Mouse (Mus musculus) stomach, embryonic 16.5 days (tissue): ENCODE data around the gene Tmem217. TPM values are rescaled to one million over a fixed set of nuclear protein-coding genes. Genes with fewer than 3 reads are reported as not detected.
"Not testable (repeated sequence)": the region's sequence is repeated elsewhere in the genome, so short reads cannot be mapped to it uniquely, and the experiment has no call there.

ENCODE experiments used
- ATAC-seq: fragments of 200-750 bp; cut with Nextera tagmentation; 2 replicates; pipeline ENCODE4 v1.8.0; 2017; ENCODE audit warnings: moderate number of reproducible peaks, moderate TSS enrichment; ENCODE audit not compliant: insufficient read depth, low FRiP score
- H3K27ac ChIP-seq: fragments of 300-500 bp; sonication (generic); 2 replicates; pipeline ENCODE4 v1.5.1; 2014; ENCODE audit warnings: low read length
- H3K27me3 ChIP-seq: fragments of 300-500 bp; sonication (generic); 2 replicates; pipeline ENCODE4 v1.6.1; 2014; ENCODE audit warnings: low read length, control low read depth, mixed read lengths; ENCODE audit not compliant: control insufficient read depth, insufficient read depth
- H3K36me3 ChIP-seq: fragments of 300-500 bp; sonication (generic); 2 replicates; pipeline ENCODE4 v1.6.1; 2014; ENCODE audit warnings: low read length; ENCODE audit not compliant: control insufficient read depth, insufficient read depth
- H3K4me1 ChIP-seq: fragments of 300-500 bp; sonication (generic); 2 replicates; pipeline ENCODE4 v1.6.1; 2014; ENCODE audit warnings: low read length, control low read depth, mixed read lengths; ENCODE audit not compliant: control insufficient read depth, insufficient read depth
- H3K4me2 ChIP-seq: fragments of 300-500 bp; sonication (generic); 2 replicates; pipeline ENCODE4 v1.6.1; 2014; ENCODE audit warnings: low read depth, low read length, mixed read lengths
- H3K4me3 ChIP-seq: fragments of 300-500 bp; sonication (generic); replicated peaks from 2 replicates; pipeline ENCODE4 v1.5.1; 2014; ENCODE audit warnings: mild to moderate bottlenecking, low read length
- H3K9ac ChIP-seq: fragments of 300-500 bp; sonication (generic); 2 replicates; pipeline ENCODE4 v1.6.1; 2014; ENCODE audit warnings: low read length
- H3K9me3 ChIP-seq: fragments of 300-500 bp; sonication (generic); replicated peaks from 2 replicates; pipeline ENCODE4 v1.6.1; 2016; ENCODE audit warnings: low read length, control low read depth; ENCODE audit not compliant: control insufficient read depth
- WGBS: fragments of 180-500 bp; shearing (Covaris S2); extraction: QIAGEN DNeasy Blood & Tissue Kit; methylation state at CpG from one replicate; pipeline ENCODE4 v1.1.7; 2014; 5-methylcytosine and 5-hydroxymethylcytosine counted together
- polyA plus RNA-seq: library from polyadenylated mRNA; unstranded; fragments of >200 nt; fragmentation: Nextera tagmentation; extraction: Ambion mirVana; gene quantifications from 2 replicates; pipeline ENCODE4 v1.2.1, GENCODE M21; 2015

The Tmem217 gene
- polyA plus RNA-seq, 1 experiment from 2014 or later = 0.61 TPM

GRCm38 (mm10) chr17:29519731-29520130 is 32.5 kb downstream of the Tmem217 start:
- 74% methylated on average over 8 of the region's 8 CpGs for WGBS

GRCm38 (mm10) chr17:29518665-29519064 is 33.5 kb downstream of the Tmem217 start:
- not testable (repeated sequence) for H3K36me3 ChIP-seq, H3K27ac ChIP-seq, H3K4me1 ChIP-seq, ATAC-seq, H3K4me3 ChIP-seq, H3K27me3 ChIP-seq, H3K9me3 ChIP-seq, H3K9ac ChIP-seq, H3K4me2 ChIP-seq
- WGBS = 84% methylated on average over 5 of the region's 5 CpGs

More at GRCm38 (mm10) chr17:29519731-29520130, 32.5 kb downstream of the Tmem217 start:
- H3K4me1 ChIP-seq = no peaks in the 10 kb centered on the region
- H3K27ac ChIP-seq = no peak overlapping the region
- no peaks in the 10 kb centered on the region for H3K9me3 ChIP-seq
- H3K36me3 ChIP-seq = no peaks in the 10 kb centered on the region
- H3K4me3 ChIP-seq = no peak overlapping the region
- ATAC-seq = no peak
- H3K4me2 ChIP-seq = no peak overlapping the region
- no peak overlapping the region for H3K9ac ChIP-seq
- no peaks in the 10 kb centered on the region for H3K27me3 ChIP-seq

- Histone ChIP-seq H3K4me1 (no peaks in the 10 kb centered on the region), H3K9me3 (no peaks in the 10 kb centered on the region), H3K4me2 (no peak overlapping the region), H3K9ac (no peak overlapping the region), H3K4me3 (no peak overlapping the region), H3K27ac (no peak overlapping the region), H3K36me3 (no peaks in the 10 kb centered on the region), H3K27me3 (no peaks in the 10 kb centered on the region)
- no peak; the same call in 1 of the 2 replicates for ATAC-seq
- WGBS = 1% methylated on average over 11 of the region's 11 CpGs
These were observed 37.8 kb downstream of the Tmem217 start for GRCm38 (mm10) chr17:29514435-29514834.

- Histone ChIP-seq H3K27me3 (no peaks in the 10 kb centered on the region), H3K4me3 (no peak overlapping the region), H3K36me3 (no peaks in the 10 kb centered on the region), H3K4me1 (no peaks in the 10 kb centered on the region; the same call in 1 of the 2 replicates), H3K9me3 (no peaks in the 10 kb centered on the region), H3K4me2 (no peak overlapping the region), H3K27ac (no peak overlapping the region), H3K9ac (0 out of 2 replicates have a peak overlapping the region, but pooled peaks have one; percentile 23)
- ATAC-seq = peak; percentile 75; the same call in 1 of the 2 replicates
- WGBS = 26% methylated on average over 13 of the region's 13 CpGs
These were observed 39.0 kb downstream of the Tmem217 start for GRCm38 (mm10) chr17:29513044-29513730.

DNA sequence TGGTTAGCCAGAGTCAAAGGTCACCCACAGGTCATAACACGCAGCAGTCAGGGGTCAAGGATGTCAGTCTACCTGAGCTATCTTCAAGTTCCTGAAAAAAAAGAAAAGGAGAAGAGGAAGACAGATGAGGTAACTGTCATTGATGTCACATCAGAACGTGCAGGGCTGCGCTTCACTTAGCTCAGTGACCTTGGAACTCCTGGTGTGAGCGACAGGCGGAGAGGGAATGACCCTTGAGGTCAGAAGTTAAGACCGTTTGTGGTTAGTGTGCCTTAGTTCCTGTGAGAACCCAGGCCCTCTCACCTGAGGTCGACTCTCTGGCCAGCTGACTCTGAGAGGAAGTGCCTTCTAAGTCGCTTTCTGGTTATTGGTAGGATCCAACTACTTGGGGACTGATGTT is 41.5 kb downstream of the Tmem217 start:
- no peak overlapping the region for H3K4me2 ChIP-seq
- no peak for ATAC-seq
- no peaks in the 10 kb centered on the region for H3K36me3 ChIP-seq
- no peak overlapping the region for H3K27ac ChIP-seq
- H3K4me1 ChIP-seq = no peaks in the 10 kb centered on the region; the same call in 1 of the 2 replicates
- WGBS = 48% methylated on average over 8 of the region's 8 CpGs
- H3K9me3 ChIP-seq = no peaks in the 10 kb centered on the region
- no peak overlapping the region for H3K4me3 ChIP-seq
- no peak overlapping the region for H3K9ac ChIP-seq
- no peaks in the 10 kb centered on the region for H3K27me3 ChIP-seq

DNA sequence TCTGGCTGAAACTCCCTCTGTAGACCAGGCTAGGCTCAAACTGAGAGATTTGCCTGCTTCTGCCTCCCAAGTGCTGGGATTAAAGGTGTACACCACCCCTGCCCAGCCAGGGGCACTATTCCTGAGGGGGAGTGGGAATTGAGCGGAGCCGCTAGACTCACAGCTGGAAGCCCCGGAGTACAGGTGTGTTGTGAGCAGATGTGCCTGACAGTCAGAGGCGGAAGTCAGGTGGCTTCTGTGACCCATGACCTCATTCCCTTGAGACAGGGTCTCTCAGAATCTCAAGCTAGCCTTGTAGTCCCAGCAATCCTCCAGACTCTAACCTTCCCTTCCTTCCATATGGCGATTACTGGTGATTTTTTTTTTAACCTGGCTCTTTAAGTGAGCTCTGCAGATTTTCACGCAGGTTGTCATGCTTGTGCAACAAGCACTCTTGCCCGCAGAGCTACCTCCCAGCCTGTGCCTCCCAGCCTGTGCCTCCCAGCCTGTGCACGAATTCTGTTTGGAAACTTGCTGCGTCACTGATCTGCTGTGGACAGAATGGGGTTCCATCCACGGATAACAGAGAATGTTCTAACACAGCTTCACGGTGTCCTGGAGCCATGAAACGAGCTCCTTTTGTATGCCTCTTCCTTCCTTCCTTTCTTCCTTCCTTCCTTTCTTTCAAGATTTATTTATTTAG is 43.1 kb downstream of the Tmem217 start:
- 67% methylated on average over 12 of the region's 12 CpGs for WGBS

DNA sequence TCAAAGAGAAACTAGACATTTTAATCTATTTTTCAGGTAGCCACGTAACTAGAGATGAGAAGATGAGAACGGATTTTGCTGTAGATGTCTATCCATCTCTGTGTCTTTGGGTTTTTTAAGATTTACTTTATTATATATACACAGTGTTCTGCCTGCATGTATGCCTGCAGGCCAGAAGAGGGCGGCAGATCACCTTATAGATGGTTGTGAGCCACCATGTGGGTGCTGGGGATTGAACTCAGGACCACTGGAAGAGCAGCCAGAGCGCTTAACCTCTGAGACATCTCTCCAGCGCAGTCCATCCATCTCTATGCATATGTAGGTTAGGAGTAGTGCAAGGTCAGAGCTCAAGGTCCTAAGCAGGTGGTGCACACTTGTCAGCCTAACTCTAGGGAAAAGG is 48.5 kb downstream of the Tmem217 start:
- Histone ChIP-seq H3K4me1 (peaks cover 12% of the 10 kb centered on the region; the same call in 1 of the 2 replicates), H3K9me3 (no peaks in the 10 kb centered on the region), H3K27ac (no peak overlapping the region), H3K4me2 (no peak overlapping the region), H3K4me3 (no peak overlapping the region), H3K36me3 (no peaks in the 10 kb centered on the region), H3K27me3 (no peaks in the 10 kb centered on the region), H3K9ac (no peak overlapping the region)
- ATAC-seq = no peak
- WGBS = 83% methylated on average over 5 of the region's 5 CpGs

More for the DNA sequence above, 43.1 kb downstream of the Tmem217 start:
- ATAC-seq = no peak
- no peak overlapping the region for H3K9ac ChIP-seq
- H3K27me3 ChIP-seq = no peaks in the 10 kb centered on the region
- H3K4me2 ChIP-seq = no peak overlapping the region
- no peak overlapping the region for H3K4me3 ChIP-seq
- no peaks in the 10 kb centered on the region for H3K36me3 ChIP-seq
- no peaks in the 10 kb centered on the region for H3K9me3 ChIP-seq
- H3K27ac ChIP-seq = no peak overlapping the region
- H3K4me1 ChIP-seq = no peaks in the 10 kb centered on the region; the same call in 1 of the 2 replicates

GRCm38 (mm10) chr17:29502669-29503665 is 49.2 kb downstream of the Tmem217 start:
- peak overlapping the region; percentile 57 for H3K9ac ChIP-seq
- peak overlapping the region; percentile 29 for H3K4me3 ChIP-seq
- no peaks in the 10 kb centered on the region for H3K9me3 ChIP-seq
- H3K36me3 ChIP-seq = no peaks in the 10 kb centered on the region
- peak overlapping the region; percentile 64 for H3K27ac ChIP-seq
- H3K27me3 ChIP-seq = no peaks in the 10 kb centered on the region
- peak overlapping the region; percentile 51 for H3K4me2 ChIP-seq
- peaks cover 13% of the 10 kb centered on the region; the same call in 1 of the 2 replicates for H3K4me1 ChIP-seq
- 11% methylated on average over 32 of the region's 32 CpGs for WGBS
- no peak for ATAC-seq
